Mouse (Mus musculus): ENCODE results near the gene Dnajc15. TPM values are rescaled to one million over a fixed set of nuclear protein-coding genes. Genes with fewer than 3 reads are reported as not detected.
"Not testable (repeated sequence)": the region's sequence is repeated elsewhere in the genome, so short reads cannot be mapped to it uniquely, and the experiment has no call there.

Gene Dnajc15
- total and polyA plus RNA-seq, 2 experiments from 2014 or later, result 10.6 to 98.8 TPM

DNA sequence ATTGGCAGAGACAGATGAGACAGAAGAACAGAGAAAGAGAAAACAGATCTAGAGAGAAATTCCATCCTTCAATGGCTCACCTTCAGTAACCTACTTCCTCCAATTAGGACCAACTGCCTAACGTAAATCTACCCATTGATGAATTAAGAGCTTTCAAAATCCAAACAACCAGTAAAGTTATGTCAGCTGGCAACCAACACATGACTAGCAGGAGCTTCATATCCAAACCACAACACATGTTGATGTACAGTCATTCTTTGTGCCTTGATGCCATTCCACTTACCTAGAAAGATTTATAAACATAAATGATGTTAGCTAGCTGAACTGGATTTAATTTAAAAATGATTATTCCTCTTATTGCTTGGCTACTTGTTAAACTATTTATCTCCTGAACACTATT, 7.1 kb upstream of the Dnajc15 start:
- ATAC-seq (no peak), DNase-seq (ENCODE audit: low spot score) (no peak)
- H3K27me3 ChIP-seq (ENCODE audit: insufficient read depth, low read length), result no peaks in the 10 kb centered on the region
- no peaks in the 10 kb centered on the region for H3K4me1 ChIP-seq (ENCODE audit: insufficient read depth, low read length)
- H3K4me3 ChIP-seq (ENCODE audit: low read length), result no peak overlapping the region
- H3K36me3 ChIP-seq (ENCODE audit: insufficient read depth, low read length), result no peaks in the 10 kb centered on the region
- WGBS, result 75% methylated on average over 1 of the region's 1 CpGs
- no peak overlapping the region for H3K9ac ChIP-seq (replicated peaks; ENCODE audit: low read length)
- no peak overlapping the region for H3K27ac ChIP-seq
- no peak for TF ChIP-seq CTCF (IDR thresholded peaks at IDR 0.05; ENCODE audit: low read depth)
- H3K4me2 ChIP-seq (ENCODE audit: low read depth, low read length), result no peak overlapping the region
- no peaks in the 10 kb centered on the region for H3K9me3 ChIP-seq (ENCODE audit: low read length)

DNA sequence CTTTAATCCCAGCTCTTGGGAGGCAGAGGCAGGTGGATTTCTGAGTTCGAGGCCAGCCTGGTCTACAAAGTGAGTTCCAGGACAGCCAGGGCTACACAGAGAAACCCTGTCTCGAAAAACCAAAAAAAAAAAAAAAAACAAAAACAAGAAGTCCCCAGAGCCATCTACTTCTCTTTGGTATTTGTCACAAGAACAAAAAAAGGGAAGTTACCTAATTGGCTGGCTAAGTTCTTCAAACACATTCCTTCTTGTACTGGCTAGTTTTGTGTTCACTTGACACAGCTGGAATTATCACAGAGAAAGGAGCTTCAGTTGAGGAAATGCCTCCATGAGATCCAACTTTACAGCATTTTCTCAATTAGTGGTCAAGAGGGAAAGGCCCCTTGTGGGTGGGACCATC, 3.0 kb upstream of the Dnajc15 start:
- H3K27me3 ChIP-seq (ENCODE audit: insufficient read depth, low read length); H3K9me3 ChIP-seq (ENCODE audit: low read length); H3K27ac ChIP-seq; ATAC-seq; DNase-seq (ENCODE audit: low spot score); H3K9ac ChIP-seq (replicated peaks; ENCODE audit: low read length); H3K4me3 ChIP-seq (ENCODE audit: low read length); H3K36me3 ChIP-seq (ENCODE audit: insufficient read depth, low read length); H3K4me2 ChIP-seq (ENCODE audit: low read depth, low read length); H3K4me1 ChIP-seq (ENCODE audit: insufficient read depth, low read length): not testable (repeated sequence)
- WGBS, result no CpG with 5 or more reads among the region's 2 CpGs

DNA sequence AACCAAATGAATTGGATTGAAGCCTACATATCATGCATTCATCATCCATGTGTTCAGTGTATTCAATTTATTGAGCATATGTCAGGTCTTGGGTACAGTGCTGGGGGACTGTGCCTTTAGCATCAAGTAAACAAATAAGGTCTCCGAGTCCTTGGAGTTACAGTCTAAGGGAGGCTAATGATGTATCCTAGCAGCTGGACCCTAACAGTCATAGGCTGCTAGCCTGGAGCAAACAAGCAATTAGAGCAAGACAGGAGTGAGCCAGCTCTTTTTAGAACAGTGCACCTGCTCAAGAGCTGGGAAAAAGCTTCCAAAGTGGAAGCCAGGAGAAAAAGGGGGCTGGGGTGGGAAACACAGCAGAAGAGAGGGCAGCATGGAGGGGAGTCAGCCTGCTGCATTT, 1.3 kb upstream of the Dnajc15 start:
- Histone ChIP-seq H3K27me3 (ENCODE audit: insufficient read depth, low read length) (no peaks in the 10 kb centered on the region), H3K36me3 (ENCODE audit: insufficient read depth, low read length) (no peaks in the 10 kb centered on the region), H3K4me1 (ENCODE audit: insufficient read depth, low read length) (no peaks in the 10 kb centered on the region), H3K9me3 (ENCODE audit: low read length) (no peaks in the 10 kb centered on the region), H3K9ac (replicated peaks; ENCODE audit: low read length) (no peak overlapping the region), H3K4me2 (ENCODE audit: low read depth, low read length) (no peak overlapping the region), H3K27ac (no peak overlapping the region), H3K4me3 (ENCODE audit: low read length) (no peak overlapping the region)
- DNase-seq (ENCODE audit: low spot score) (peak; percentile 6), ATAC-seq (no peak)
- no peak for TF ChIP-seq CTCF (IDR thresholded peaks at IDR 0.05; ENCODE audit: low read depth)
- 58% methylated on average over 1 of the region's 1 CpGs for WGBS

DNA sequence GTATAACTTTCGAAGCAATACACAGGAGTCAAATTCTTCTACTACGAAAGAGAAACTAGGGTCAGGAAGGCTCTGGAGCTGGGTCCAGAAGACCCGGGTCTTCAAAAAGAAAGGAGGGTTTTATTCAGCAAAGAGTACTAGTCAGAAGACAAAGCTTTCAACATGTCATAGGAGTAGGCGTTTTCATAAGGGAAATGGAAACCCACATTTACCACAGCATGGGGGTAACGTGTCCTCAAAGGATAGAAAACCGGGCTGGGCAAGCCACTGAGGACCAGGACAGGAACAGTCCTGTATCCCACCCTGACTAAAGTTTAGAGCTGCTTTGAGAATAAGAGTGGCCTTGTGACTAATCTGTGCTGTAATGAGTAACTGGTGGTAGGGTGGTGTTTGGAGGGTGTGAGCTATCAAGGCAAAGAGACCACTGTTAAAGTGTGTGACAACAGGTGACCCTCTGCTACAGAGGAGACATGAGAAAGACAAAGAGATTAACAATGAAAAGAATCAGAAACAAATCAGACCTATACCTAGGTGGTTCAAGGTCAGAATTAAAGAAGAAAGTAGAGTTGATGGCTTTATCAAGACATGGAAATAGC, 3.4 kb downstream of the Dnajc15 start:
- DNase-seq (ENCODE audit: low spot score) (no peak), ATAC-seq (no peak)
- Histone ChIP-seq H3K4me3 (ENCODE audit: low read length) (no peak overlapping the region), H3K36me3 (ENCODE audit: insufficient read depth, low read length) (no peaks in the 10 kb centered on the region), H3K27me3 (ENCODE audit: insufficient read depth, low read length) (no peaks in the 10 kb centered on the region), H3K4me1 (ENCODE audit: insufficient read depth, low read length) (no peaks in the 10 kb centered on the region), H3K9ac (replicated peaks; ENCODE audit: low read length) (no peak overlapping the region), H3K9me3 (ENCODE audit: low read length) (no peaks in the 10 kb centered on the region), H3K27ac (no peak overlapping the region), H3K4me2 (ENCODE audit: low read depth, low read length) (no peak overlapping the region)
- TF ChIP-seq CTCF (IDR thresholded peaks at IDR 0.05; ENCODE audit: low read depth), result no peak
- 91% methylated on average over 6 of the region's 6 CpGs for WGBS

DNA sequence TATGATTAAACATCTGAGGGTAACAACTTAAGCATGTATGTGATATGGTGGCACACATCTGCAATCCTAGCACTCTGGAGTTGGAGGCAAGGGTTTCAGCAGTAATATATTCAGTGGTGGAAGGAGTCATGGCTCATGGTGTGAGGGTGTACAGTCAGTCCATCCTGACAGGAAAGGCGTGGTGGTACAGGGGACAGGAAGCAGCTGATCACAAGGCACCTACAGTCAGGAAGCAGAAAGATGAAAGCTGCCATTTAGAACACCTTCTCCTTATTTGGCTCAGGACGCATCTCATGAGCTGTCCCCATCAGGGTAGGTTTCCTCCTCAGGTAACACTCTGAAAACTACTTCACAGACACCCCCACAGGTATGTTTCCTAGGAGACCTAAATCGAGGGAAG, 4.0 kb downstream of the Dnajc15 start:
- Histone ChIP-seq H3K4me1 (ENCODE audit: insufficient read depth, low read length) (no peaks in the 10 kb centered on the region), H3K4me3 (ENCODE audit: low read length) (no peak overlapping the region), H3K27me3 (ENCODE audit: insufficient read depth, low read length) (no peaks in the 10 kb centered on the region), H3K27ac (no peak overlapping the region), H3K9me3 (ENCODE audit: low read length) (no peaks in the 10 kb centered on the region), H3K9ac (replicated peaks; ENCODE audit: low read length) (no peak overlapping the region), H3K36me3 (ENCODE audit: insufficient read depth, low read length) (no peaks in the 10 kb centered on the region), H3K4me2 (ENCODE audit: low read depth, low read length) (no peak overlapping the region)
- no peak for TF ChIP-seq CTCF (IDR thresholded peaks at IDR 0.05; ENCODE audit: low read depth)
- 92% methylated on average over 3 of the region's 3 CpGs for WGBS
- DNase-seq (ENCODE audit: low spot score) (no peak), ATAC-seq (no peak)

DNA sequence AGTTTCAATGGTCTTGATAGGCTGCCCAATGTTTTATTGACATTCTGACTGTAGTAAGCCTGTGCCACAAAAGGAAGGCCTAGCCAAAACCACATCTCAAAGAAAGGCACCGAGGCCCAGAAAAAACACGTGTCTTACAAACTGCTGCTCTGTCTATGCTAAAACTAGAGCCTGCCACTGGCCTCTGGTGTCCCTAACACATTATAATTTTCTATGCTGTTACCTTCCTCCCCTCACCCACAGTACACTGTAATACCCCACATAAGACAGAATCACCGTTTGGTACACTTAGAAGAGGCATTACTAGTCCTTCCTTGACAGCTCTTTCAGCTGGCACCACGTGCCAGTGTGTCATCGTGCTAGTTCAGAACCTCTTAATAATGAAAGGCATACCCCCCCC, 7.3 kb downstream of the Dnajc15 start:
- Histone ChIP-seq H3K27me3 (ENCODE audit: insufficient read depth, low read length) (no peaks in the 10 kb centered on the region), H3K4me1 (ENCODE audit: insufficient read depth, low read length) (no peaks in the 10 kb centered on the region), H3K9ac (replicated peaks; ENCODE audit: low read length) (no peak overlapping the region), H3K36me3 (ENCODE audit: insufficient read depth, low read length) (no peaks in the 10 kb centered on the region), H3K4me3 (ENCODE audit: low read length) (no peak overlapping the region), H3K27ac (no peak overlapping the region), H3K4me2 (ENCODE audit: low read depth, low read length) (no peak overlapping the region), H3K9me3 (ENCODE audit: low read length) (no peaks in the 10 kb centered on the region)
- no peak for TF ChIP-seq CTCF (IDR thresholded peaks at IDR 0.05; ENCODE audit: low read depth)
- ATAC-seq, result no peak
- 87% methylated on average over 5 of the region's 5 CpGs for WGBS
- DNase-seq (ENCODE audit: low spot score), result no peak

DNA sequence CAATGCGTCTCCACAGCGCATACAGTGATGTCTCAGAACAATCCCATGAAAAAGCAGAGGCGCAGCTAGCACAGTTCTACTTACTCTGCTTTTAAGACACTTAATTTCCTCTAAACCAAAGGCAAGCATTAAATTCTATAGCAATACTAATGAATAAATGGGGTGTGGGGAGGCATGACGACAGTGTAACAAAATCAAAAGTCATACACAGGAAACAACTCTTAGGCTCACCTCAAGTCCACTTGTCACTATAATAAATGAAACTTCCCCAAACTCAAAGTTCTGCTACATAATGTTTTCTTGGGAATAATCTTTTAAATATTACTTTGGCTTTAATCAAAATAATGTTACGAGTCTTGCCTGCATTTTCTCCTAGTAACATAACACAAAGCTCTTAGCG, 10.4 kb downstream of the Dnajc15 start:
- no peak for DNase-seq (ENCODE audit: low spot score)
- WGBS, result 87% methylated on average over 6 of the region's 6 CpGs

More for the DNA sequence above, 10.4 kb downstream of the Dnajc15 start:
- no peaks in the 10 kb centered on the region for H3K9me3 ChIP-seq (ENCODE audit: low read length)
- no peak overlapping the region for H3K4me2 ChIP-seq (ENCODE audit: low read depth, low read length)
- H3K27ac ChIP-seq, result no peak overlapping the region
- no peak overlapping the region for H3K9ac ChIP-seq (replicated peaks; ENCODE audit: low read length)
- ATAC-seq, result no peak
- H3K36me3 ChIP-seq (ENCODE audit: insufficient read depth, low read length), result no peaks in the 10 kb centered on the region
- no peaks in the 10 kb centered on the region for H3K27me3 ChIP-seq (ENCODE audit: insufficient read depth, low read length)
- no peak overlapping the region for H3K4me3 ChIP-seq (ENCODE audit: low read length)
- no peak for TF ChIP-seq CTCF (IDR thresholded peaks at IDR 0.05; ENCODE audit: low read depth)
- H3K4me1 ChIP-seq (ENCODE audit: insufficient read depth, low read length), result no peaks in the 10 kb centered on the region

Measured in hindbrain, postnatal 0 days (tissue).